Mouse (Mus musculus) cerebellum, postnatal 4 days (tissue): ENCODE measurements at regions not wholly inside any gene's neighbourhood (a gene's known extent, or its start where the extent isn't known, plus 50 kb on each side); places are given as distances from the start of the nearest gene placed in this dataset.
A peak's percentile ranks its signal among the peaks of the same experiment; 100 is the strongest.

ENCODE experiments used
- DNase-seq, 2 experiments: peaks; one replicate each; pipeline ENCODE4 v3.0.0; 2022; ENCODE audit warnings: low spot score in 2 of 2, mixed read lengths in 1 of 2

DNA sequence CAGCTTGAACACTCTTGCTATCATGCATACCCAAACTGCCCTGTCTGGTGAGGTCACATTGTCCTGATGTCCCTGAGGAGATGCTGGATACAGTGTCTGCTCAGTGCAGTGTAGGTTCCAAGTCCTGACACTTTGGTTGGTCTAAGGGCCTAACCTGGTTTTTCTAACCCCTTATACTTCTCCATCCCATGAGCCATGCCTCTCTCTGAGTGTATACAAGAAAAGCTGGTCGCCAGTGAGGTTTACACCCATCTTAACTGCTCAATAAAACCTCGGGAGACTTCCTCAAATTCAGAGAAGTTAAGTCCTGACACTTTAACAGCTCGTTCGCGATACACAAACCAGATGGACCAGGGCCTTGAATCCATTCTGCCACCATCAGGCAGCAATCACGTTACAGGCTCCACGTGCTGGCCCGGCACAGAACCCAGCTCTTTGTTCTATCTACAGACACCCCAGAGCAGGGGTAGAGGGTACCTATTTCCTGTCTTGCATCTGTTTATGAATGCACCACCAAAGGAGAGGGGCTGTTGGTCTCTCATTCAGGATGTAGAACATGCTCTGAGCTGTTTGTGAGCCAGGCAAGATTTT is 320.0 kb upstream of the Tbx3 start:
- no peak for DNase-seq

- DNase-seq = no peak
Observed at GRCm38 (mm10) chr5:119355471-119355870, 315.0 kb upstream of the Tbx3 start.

- no peak for DNase-seq
Observed at GRCm38 (mm10) chr5:119356051-119356450, 314.4 kb upstream of the Tbx3 start.

GRCm38 (mm10) chr5:119359709-119360108 is 310.8 kb upstream of the Tbx3 start:
- DNase-seq = no peak

DNA sequence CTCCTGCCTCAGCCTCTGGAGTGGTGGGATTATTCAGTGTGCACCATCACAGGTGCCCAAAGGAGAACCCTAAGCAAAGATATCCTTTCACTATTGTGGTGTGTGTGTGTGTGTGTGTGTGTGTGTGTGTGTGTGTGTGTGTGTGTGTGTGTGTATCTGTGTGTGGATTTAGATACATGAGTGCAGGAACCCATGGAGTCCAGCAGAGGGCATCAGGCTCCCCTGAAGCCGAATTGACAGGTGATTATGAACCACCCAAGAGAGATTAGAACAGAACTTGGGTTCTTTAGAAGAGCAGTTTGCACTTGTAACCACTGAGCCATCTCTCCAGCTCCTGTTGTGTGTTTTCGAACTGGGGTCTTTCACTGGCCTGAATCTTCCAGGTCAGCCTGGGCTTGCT is 310.1 kb upstream of the Tbx3 start:
- no peak for DNase-seq

DNA sequence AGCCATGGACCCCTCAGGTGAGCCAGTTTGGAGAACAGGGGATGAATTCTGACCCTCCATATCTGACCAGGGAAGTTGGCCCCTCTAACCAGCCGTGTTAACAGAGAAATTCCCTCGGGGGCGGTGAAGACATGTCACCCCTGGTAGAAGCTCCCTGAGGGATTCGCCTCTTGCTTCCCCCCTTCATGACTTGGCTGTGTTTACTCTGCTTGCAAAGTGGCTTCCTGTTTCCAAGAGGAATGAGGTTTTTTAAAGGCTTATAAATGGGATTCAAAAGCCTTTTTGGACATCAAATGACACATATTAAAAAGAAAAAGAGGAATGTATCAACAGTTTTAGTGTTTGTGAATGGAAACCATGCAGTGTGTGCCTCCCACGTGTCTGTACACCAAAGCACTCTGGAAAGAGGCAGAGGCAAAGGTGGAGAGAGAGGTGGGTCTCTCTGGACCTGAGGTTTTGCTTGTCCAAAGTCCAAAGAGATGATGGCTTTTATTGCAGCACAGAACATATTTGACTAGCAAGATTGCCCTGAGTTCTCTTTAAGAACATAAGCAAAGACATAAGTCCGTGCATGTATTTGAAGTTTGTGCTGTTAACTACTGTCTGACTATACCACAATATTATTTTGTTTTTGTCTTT is 308.9 kb upstream of the Tbx3 start:
- DNase-seq = no peak

DNA sequence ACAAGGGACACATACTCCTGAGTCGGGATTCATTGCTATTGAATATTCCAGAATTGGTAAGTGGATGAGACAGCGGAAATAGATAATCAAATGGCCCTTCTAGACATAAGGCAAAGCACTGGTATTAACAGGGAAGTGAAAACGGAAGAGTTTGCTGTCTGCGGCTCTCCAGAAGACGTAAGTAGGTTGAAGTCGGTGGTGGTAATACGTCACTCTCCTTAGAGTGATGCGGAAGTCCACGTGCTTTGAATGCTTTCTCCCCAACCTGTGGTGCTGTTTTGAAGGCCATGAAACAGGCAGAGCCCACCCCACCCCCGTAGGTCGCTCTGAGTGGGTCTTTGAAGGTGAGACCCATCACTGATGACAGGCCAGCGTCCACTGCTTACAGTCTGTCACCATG is 308.0 kb upstream of the Tbx3 start:
- no peak for DNase-seq

GRCm38 (mm10) chr5:119364250-119364649 is 306.2 kb upstream of the Tbx3 start:
- DNase-seq = no peak

DNA sequence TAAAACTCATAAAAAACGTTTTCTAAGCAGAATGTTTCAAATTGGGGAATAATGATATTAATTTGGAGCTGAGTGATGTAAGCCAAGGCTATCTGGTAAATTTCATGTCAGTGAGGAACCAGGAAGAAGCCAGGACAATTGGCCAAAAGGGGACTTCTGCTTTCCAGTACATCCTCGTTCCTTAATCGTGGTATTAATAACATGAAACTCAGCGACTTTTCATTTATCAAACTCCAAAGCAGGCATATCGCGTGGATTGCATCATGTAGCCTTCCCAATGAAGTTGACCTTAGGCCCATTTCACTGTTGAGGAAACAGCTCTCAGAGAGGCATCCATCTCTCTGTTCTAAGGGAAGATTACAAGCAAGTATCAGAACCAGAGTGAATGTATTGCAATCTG is 305.3 kb upstream of the Tbx3 start:
- no peak for DNase-seq

DNA sequence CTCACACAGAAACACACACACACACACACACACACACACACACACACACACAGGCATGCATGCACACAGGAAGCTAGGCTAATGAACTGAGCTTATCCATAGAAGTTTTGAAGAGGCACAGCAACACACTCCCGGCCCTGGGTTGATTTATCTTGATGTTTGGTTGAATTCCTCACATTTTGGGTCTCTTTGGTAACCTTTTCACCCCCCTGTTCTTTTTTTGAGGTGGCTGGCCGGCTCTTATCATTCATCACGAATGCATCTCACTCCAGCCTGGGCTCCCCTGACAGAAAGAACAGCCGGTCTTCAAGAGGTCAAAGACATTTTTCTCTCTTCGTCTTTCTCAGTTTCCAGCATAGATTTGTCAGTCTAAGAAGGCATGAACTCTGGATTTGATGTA is 304.2 kb upstream of the Tbx3 start:
- no peak for DNase-seq

DNA sequence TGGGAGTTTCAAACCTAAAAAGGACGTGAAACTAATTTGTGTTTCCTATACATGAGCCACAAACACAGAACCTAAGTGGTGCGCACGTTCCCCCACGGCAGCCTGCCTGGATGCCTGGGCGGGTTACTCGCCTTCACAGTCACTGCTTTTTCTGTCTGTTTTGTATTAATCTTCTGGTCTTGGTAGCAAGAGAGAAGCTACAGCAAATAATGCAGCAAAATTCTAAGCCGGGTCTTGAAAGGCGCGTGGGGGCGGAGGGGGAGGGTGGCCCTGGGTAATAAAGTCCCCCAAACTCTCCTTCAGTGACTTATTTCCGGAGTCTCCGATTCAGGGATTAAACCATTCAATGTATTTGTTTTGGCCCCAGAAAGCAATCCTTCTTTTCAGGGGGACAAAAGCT is 300.0 kb upstream of the Tbx3 start:
- DNase-seq = no peak

DNA sequence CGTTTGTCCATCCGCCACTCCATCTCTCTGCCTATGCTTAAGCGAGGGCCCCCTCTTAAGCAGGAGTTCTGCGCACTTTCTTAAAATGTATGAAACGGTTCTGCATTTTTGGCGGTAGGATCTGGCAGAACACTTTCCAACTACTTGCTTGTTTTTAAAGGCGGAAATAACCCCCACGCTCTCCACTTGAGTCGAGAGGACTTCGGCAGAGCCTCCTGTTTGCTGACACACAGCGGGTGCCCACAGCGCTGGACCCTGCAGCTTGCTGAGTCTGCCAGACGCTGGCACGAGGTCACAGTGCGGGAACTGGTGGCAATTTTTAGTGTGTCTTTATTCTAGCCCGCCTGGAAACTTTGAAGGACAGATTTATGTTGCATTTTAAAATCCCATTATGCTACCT is 299.5 kb upstream of the Tbx3 start:
- DNase-seq = no peak

GRCm38 (mm10) chr5:119373774-119374700 is 296.4 kb upstream of the Tbx3 start:
- DNase-seq = no peak

- no peak for DNase-seq
Observed at GRCm38 (mm10) chr5:119374861-119375260, 295.6 kb upstream of the Tbx3 start.

DNA sequence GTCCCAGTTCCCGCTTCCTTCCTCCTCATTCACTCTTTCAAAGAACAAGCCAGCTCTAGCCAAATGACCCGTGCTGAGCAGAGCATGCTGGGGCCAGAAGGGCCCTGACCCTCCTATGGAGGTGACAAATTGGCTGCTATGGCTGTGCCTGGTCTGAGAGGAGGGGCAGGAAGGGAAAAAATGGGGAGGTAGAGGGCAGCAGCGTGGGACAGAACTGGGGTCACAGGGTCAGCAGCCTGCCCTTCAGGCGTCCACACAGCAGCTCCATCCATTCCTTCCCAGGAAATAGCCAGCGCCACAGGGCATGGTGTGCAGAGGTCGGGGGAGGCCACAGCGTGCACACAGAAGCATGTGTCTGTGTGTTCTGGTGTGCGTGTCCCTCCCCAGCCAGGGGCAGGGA is 292.2 kb upstream of the Tbx3 start:
- no peak for DNase-seq

DNA sequence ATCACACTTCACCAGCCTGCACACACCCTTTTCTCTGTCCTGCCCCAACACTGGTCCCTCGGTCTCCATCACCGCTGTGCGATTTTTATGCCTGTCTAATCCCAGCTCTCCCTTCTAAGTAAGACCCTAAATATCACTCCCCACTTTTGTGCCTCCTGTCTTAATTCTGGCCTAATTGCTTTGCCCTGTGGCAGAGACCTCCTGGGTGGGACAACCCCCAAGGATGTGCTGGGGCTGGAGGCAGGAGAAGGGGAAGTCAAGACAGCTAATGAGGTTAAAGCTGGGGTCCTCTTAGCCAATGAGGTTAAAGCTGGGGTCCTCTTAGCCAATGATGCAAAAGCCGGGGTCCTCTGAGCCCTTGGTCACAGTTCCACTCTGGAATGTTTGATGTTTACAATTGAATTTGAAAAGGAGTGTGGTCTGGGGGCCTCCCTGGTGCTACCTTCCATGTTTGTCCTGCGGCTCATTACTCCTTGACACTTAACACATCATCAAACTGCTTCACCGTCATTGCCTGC is 290.5 kb upstream of the Tbx3 start:
- DNase-seq = no peak

GRCm38 (mm10) chr5:119381495-119381894 is 289.0 kb upstream of the Tbx3 start:
- DNase-seq = no peak

GRCm38 (mm10) chr5:119385506-119385905 is 285.0 kb upstream of the Tbx3 start:
- no peak for DNase-seq

GRCm38 (mm10) chr5:119386821-119387220 is 283.6 kb upstream of the Tbx3 start:
- no peak for DNase-seq

- DNase-seq = no peak
Observed at GRCm38 (mm10) chr5:119387261-119387660, 283.2 kb upstream of the Tbx3 start.

DNA sequence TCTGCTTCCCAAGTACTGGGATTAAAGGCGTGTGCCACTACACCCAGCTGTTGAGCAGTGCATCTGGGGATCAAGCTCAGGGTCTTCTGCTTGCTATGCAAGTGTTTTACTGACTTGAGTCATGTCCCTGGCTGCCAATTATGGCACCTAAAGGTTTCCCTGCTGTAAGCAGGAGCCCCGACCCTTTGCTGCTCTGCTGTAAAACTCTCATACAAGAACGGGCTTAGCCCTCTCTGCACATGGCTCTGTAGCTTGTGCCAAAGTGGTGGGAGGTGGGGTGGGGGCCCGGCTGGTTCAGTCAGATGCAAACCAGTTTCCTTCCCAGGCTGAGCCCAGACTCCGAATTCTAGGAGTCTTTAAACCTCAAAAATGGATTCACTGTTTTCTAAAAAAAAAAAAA is 281.6 kb upstream of the Tbx3 start:
- no peak for DNase-seq

- DNase-seq = no peak
Observed at GRCm38 (mm10) chr5:119389384-119389783, 281.1 kb upstream of the Tbx3 start.

GRCm38 (mm10) chr5:119389857-119390256 is 280.6 kb upstream of the Tbx3 start:
- DNase-seq = peak in 1 of 2 experiments; percentile 67
